Mouse (Mus musculus): ENCODE data around the gene Rufy1.
A peak's percentile ranks its signal among the peaks of the same experiment; 100 is the strongest.

The Rufy1 gene

DNA sequence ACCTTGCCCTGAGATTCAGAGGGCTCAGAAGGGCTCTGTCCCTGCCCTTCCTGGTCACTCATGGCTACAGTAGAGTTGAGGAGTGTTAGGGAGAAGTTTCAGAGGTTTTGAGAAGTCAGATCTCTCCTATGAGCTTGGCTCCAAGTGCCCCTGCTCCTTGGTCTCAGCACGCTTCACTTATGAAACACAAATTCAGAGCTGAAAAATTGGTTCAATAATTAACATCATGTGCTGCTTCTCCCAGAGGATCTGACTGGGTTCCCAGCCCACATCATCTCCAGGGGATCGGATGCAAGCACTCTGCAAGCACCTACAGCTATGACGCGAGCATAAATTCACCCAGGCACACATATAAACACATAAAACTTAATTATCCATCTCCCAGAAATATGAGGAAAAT is 4.9 kb downstream of the Rufy1 start:
- DNase-seq (ENCODE audit: low spot score in 2 of 2): no peak

GRCm38 (mm10) chr11:50421934-50422780 is 8.8 kb downstream of the Rufy1 start:
- DNase-seq (ENCODE audit: low spot score in 2 of 2): peak; percentile 26 to 54

DNA sequence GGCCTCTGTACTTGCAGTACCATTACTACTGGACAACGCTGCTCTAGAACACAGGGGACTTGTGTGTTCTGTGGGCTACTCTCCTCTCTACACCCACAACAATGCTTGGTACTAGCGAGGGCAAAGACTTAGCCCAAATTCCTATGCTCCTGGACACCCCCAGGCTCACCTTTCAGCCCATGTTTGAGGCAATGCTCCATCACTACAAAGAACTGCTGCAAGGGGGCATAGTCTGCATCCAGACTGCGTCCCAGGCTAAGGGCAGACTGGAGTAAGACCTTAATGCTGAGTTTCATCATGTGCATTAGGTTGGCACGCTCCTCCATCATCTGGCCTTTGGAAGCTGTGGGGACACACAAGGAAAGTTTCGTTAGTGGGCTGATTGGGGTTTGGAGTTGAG is 9.5 kb downstream of the Rufy1 start:
- no peak for DNase-seq (ENCODE audit: low spot score in 2 of 2)

DNA sequence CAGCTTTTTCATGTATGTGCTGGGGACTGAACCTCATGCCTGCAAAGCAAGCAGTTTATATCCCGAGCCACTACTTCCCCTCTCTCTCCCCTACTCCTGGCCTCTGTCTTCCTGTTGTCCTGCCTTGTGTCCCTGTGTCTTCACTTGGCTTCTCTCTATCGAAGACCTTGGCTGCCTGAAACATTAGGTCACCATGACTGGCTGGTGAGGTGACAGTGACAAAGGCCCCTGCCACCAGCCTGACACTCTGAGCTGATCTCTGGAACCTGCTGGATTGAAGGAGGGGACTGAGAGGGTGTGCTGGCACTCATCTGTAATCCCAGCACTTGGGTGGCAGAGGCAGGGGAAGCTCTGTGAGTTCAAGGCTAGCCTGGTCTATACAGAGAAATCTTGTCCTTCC is 13.1 kb downstream of the Rufy1 start:
- DNase-seq (ENCODE audit: low spot score in 2 of 2): no peak

DNA sequence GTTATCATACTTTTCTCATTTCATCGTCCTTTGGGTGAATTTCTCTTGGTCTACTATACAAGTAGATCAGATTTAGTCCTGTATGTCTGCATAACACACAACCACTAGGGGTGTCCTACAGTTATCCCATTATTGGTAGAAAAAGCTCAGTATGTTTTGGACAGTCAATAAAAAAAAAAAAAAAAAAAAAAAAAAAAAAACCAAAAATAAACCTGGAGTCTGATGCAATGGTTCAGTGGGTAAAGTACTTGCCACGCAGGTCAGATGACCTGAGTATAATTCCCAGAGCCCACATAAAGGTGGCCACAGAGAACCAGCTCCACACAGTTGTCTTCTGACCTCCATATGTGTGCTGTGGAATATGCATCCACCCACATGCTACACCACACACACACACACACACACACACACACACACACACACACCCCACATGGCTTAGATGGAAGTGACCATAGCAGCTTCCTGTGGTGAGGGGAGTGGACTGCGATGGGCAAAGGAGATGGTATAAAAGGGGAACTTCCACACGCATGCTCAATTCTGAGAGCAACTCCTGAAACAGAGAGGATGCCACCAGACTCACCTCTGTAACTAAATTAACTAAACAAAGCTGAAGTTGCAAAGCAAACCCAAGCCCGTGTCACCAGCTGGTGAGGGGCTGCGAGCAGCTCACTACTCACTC is 15.2 kb downstream of the Rufy1 start:
- DNase-seq (ENCODE audit: low spot score in 2 of 2): no peak

DNA sequence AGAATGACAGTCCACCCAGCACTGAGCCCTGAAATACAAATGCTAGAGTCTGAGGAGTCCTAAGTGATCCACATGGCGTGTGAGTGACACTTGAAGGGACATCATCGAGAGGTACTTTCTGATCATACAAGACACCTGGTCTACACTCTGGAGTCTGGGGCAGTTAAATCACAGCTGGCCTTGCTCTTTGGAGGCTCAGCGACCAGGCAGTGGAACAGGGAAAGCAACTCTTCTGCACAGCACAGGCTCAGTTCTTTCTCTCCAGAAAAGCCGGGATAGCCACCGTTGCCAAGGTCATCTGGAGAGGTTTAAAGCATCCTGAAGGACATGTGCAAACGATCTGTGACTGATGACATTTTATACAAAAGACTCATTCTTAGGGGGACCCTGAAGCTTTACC is 23.7 kb downstream of the Rufy1 start:
- DNase-seq (ENCODE audit: low spot score in 2 of 2): no peak

GRCm38 (mm10) chr11:50403367-50404014 is 27.4 kb downstream of the Rufy1 start:
- DNase-seq (ENCODE audit: low spot score in 2 of 2): peak; percentile 20 to 52

- no peak for DNase-seq (ENCODE audit: low spot score in 2 of 2)
These were observed 28.4 kb downstream of the Rufy1 start for GRCm38 (mm10) chr11:50402481-50402880.

- peak in 1 of 2 experiments; percentile 3 for DNase-seq (ENCODE audit: low spot score in 2 of 2)
These were observed 32.1 kb downstream of the Rufy1 start for GRCm38 (mm10) chr11:50398803-50399202.

- peak in 1 of 2 experiments; percentile 9 for DNase-seq (ENCODE audit: low spot score in 2 of 2)
These were observed 33.6 kb downstream of the Rufy1 start for GRCm38 (mm10) chr11:50397316-50397715.

GRCm38 (mm10) chr11:50396766-50397307 is 34.1 kb downstream of the Rufy1 start:
- peak in 1 of 2 experiments; percentile 17 for DNase-seq (ENCODE audit: low spot score in 2 of 2)

DNA sequence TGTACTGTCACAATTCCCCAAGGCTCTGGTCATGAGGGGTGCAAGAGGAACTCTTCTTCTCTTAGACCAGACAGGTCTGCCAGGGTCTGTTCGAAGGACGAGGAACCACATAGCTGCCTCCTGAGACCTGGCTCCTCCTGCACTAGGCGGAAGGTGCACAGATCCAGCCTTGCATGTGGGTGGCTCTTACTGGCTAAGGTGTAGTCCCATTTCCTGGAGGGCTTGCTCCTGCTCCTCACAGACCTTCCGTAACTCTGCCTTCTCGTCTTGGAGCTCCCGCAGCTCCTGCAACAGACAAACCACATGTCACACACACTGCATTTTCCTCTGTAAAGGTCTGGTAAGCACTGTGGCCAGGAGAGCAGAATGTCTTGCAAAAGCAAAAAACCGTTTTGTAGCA is 36.2 kb downstream of the Rufy1 start:
- DNase-seq (ENCODE audit: low spot score in 2 of 2): no peak

- DNase-seq (ENCODE audit: low spot score in 2 of 2): peak in 1 of 2 experiments; percentile 8
These were observed 37.6 kb downstream of the Rufy1 start for GRCm38 (mm10) chr11:50393306-50393705.

DNA sequence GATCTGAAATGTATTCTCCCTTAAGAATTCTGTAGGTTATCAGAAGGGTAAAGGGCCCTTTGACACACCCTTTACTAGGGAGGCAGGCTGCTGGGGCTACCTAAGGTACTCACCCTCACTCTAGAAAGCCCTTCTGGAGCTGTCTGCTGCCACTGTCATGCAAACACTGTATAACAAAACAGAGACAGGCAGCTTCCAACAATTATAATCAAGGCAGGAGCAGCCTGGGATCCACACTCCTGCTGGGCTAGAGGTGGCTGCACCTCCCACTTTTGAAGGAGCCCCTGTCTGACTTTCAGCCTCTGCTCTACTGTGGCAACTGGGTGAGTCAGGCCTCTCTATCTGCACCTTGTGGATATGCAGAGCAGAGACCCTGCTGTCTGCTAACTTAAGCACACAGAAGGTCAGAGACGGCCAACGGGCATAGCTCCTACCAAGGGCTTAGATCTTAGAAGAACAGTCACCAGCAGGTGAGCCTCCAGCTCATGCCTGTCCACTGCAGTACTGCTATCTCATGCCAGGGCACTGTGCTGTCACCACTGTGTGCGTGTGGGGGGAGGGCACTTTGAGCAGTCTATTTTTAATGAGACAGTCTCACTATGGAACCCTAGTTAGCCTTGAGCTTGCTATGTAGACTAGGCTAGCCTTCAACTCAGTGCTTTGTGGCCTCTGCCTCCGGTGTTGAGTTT is 39.5 kb downstream of the Rufy1 start:
- peak in 1 of 2 experiments; percentile 10 for DNase-seq (ENCODE audit: low spot score in 2 of 2)

DNA sequence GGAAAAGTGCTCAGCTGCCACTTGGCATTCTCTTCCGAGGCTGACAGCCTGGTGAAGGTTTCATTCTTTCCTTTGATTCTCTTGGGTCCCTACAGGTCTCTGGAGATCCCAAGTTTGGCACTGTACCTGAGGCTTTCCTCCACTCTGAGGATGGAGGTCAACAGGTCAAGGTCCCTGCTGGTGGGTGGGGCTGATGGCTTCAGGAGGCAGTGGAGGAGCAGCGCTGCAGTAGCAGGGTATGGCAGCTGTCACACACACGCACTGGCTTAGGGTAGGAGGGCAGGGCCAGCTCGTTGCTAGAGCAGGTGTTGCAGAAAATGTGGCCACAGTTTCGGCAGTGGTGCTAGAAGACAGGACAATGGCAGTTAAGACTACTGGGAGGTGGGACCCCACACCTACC is 41.3 kb downstream of the Rufy1 start:
- peak in 1 of 2 experiments; percentile 17 for DNase-seq (ENCODE audit: low spot score in 2 of 2)

DNA sequence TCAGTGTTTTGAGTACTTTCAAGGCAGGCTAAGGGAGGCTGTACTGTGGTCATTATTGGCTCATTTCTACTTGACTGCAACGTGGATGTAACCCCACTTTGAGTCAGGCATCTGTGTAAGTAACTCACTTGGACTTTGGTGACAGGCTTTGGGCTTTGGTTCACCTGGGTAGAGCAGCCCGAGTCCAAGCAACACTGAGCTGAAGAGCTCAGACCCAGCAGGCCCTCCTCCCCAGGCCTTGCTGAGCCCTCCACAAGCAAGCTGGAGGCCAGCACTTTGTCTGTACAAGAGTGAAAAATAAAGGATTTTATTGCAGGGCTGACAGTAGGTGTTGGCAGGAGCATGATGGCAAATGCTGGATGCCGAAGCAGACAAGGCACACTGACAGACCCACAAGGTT is 41.9 kb downstream of the Rufy1 start:
- DNase-seq (ENCODE audit: low spot score in 2 of 2): peak in 1 of 2 experiments; percentile 11

- DNase-seq (ENCODE audit: low spot score in 2 of 2): peak in 1 of 2 experiments; percentile 11
These were observed 42.6 kb downstream of the Rufy1 start for GRCm38 (mm10) chr11:50388217-50388929.

GRCm38 (mm10) chr11:50387697-50388096 is 43.2 kb downstream of the Rufy1 start:
- DNase-seq (ENCODE audit: low spot score in 2 of 2): no peak

- peak in 1 of 2 experiments; percentile 14 for DNase-seq (ENCODE audit: low spot score in 2 of 2)
These were observed 43.7 kb downstream of the Rufy1 start for GRCm38 (mm10) chr11:50387167-50387679.

DNA sequence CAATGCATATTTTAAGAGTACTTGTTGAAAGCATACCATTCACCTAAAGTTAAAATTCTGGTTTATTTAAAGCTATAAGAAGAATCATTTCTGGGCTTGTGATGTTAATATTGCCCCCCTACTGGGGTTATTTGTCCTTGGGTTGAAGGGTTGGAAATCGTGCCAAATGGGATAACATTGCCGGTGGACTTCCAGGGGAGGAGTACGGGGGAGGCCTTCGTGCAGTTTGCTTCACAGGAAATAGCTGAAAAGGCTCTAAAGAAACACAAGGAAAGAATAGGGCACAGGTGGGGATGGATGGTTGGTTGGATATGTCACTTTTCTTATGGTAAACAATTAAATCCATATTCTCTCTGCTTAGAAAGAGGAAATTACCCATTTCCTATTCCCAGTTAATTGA is 49.6 kb downstream of the Rufy1 start:
- DNase-seq (ENCODE audit: low spot score in 2 of 2): peak in 1 of 2 experiments; percentile 8

All from cerebellum, postnatal 4 days (tissue).